10 mouse cellular contexts compared by ENCODE assay signal in genomic region chr10:62049782-62050192, GRCm38 (mm10).
DNase-seq lines count a peak whose midpoint lies in the region; ATAC-seq and TF ChIP-seq lines count a peak whose summit lies in the region.
"Had no signal": no experiment of that assay in that cellular context is flagged by ENCODE, and none has a peak within 500 bp of the region (broad histone marks: within the 10 kb centered on the region; RNA-seq: fewer than 3 reads in every experiment).

No protein-coding gene starts in this region.

- H3K4me1 ChIP-seq in midbrain, embryonic 11.5 days (ENCODE audit: control insufficient read depth, insufficient read depth, low read length), result no peaks in the 10 kb centered on the region
- no peaks in the 10 kb centered on the region for H3K4me1 ChIP-seq in midbrain, embryonic 15.5 days
- H3K4me1 ChIP-seq in heart, embryonic 14.5 days (ENCODE audit: control insufficient read depth in 2 of 2, insufficient read depth in 2 of 2, low read length in 2 of 2), result peaks cover 9 to 12% of the 10 kb centered on the region in 2 experiments
- no peaks in the 10 kb centered on the region for H3K4me1 ChIP-seq in liver, postnatal 0 days (ENCODE audit: insufficient read depth)
- H3K4me1 ChIP-seq in hindbrain, postnatal 0 days (ENCODE audit: insufficient read depth, low read length), result no peaks in the 10 kb centered on the region
- H3K4me1 ChIP-seq: midbrain, embryonic 12.5 days had no signal

- peak; percentile 56 for DNase-seq in midbrain, embryonic 11.5 days (ENCODE audit: low spot score, missing footprints)
- peak; percentile 74 to 75 for DNase-seq in kidney, postnatal 25 days
- DNase-seq in frontal cortex, postnatal 10 days (ENCODE audit: low spot score in 2 of 2), result no peak
- no peak for DNase-seq in liver, postnatal 0 days
- DNase-seq in hindbrain, postnatal 0 days (ENCODE audit: low spot score), result no peak
- no peak for DNase-seq in cerebellum, postnatal 4 days (ENCODE audit: low spot score in 2 of 2)
- DNase-seq: cerebellum, postnatal 36 days had no signal

- ATAC-seq in midbrain, embryonic 11.5 days (ENCODE audit: low FRiP score), result no peak
- ATAC-seq in midbrain, embryonic 15.5 days (replicated peaks), result no peak
- ATAC-seq in heart, embryonic 14.5 days (ENCODE audit: insufficient number of reproducible peaks, insufficient read depth, low FRiP score, low read depth), result peak; percentile 82
- ATAC-seq in liver, postnatal 0 days, result no peak
- no peak for ATAC-seq in hindbrain, postnatal 0 days

- H3K9me3 ChIP-seq in midbrain, embryonic 11.5 days (ENCODE audit: control insufficient read depth, low read length), result no peaks in the 10 kb centered on the region
- no peaks in the 10 kb centered on the region for H3K9me3 ChIP-seq in midbrain, embryonic 15.5 days
- peaks cover 4% of the 10 kb centered on the region; the same call in 1 of the 2 replicates for H3K9me3 ChIP-seq in heart, embryonic 14.5 days (ENCODE audit: control insufficient read depth, low read length)
- no peaks in the 10 kb centered on the region for H3K9me3 ChIP-seq in liver, postnatal 0 days (ENCODE audit: low read length)
- no peaks in the 10 kb centered on the region for H3K9me3 ChIP-seq in hindbrain, postnatal 0 days (ENCODE audit: low read length)
- H3K9me3 ChIP-seq: midbrain, embryonic 12.5 days had no signal

- H3K36me3 ChIP-seq in midbrain, embryonic 11.5 days (ENCODE audit: control insufficient read depth, insufficient read depth, low read length), result no peaks in the 10 kb centered on the region
- no peaks in the 10 kb centered on the region for H3K36me3 ChIP-seq in midbrain, embryonic 15.5 days (replicated peaks)
- H3K36me3 ChIP-seq in heart, embryonic 14.5 days (ENCODE audit: control insufficient read depth, insufficient read depth, low read length), result no peaks in the 10 kb centered on the region
- no peaks in the 10 kb centered on the region for H3K36me3 ChIP-seq in liver, postnatal 0 days (replicated peaks; ENCODE audit: insufficient read depth, low read length)
- H3K36me3 ChIP-seq in hindbrain, postnatal 0 days (ENCODE audit: insufficient read depth, low read length), result no peaks in the 10 kb centered on the region
- H3K36me3 ChIP-seq: midbrain, embryonic 12.5 days had no signal

- no peak for TF ChIP-seq CTCF in liver, postnatal 0 days (IDR thresholded peaks at IDR 0.05; ENCODE audit: low read depth)
- no peak for TF ChIP-seq CTCF in hindbrain, postnatal 0 days (IDR thresholded peaks at IDR 0.05; ENCODE audit: low read depth)

- H3K27ac ChIP-seq in midbrain, embryonic 11.5 days (ENCODE audit: low read depth, low read length), result no peak overlapping the region
- no peak overlapping the region for H3K27ac ChIP-seq in midbrain, embryonic 15.5 days
- H3K27ac ChIP-seq in heart, embryonic 14.5 days (replicated peaks in 1 of 2; ENCODE audit: control insufficient read depth in 1 of 2, insufficient read depth in 1 of 2, low read depth in 2 of 2, low read length in 2 of 2), result peak overlapping the region; percentile 72 to 76
- no peak overlapping the region for H3K27ac ChIP-seq in liver, postnatal 0 days (ENCODE audit: low read depth)
- no peak overlapping the region for H3K27ac ChIP-seq in hindbrain, postnatal 0 days
- H3K27ac ChIP-seq: midbrain, embryonic 12.5 days had no signal

- no peaks in the 10 kb centered on the region for H3K27me3 ChIP-seq in midbrain, embryonic 11.5 days (ENCODE audit: control insufficient read depth, insufficient read depth, low read length)
- no peaks in the 10 kb centered on the region for H3K27me3 ChIP-seq in midbrain, embryonic 15.5 days (replicated peaks)
- no peaks in the 10 kb centered on the region for H3K27me3 ChIP-seq in heart, embryonic 14.5 days (ENCODE audit: control insufficient read depth, insufficient read depth, low read length)
- H3K27me3 ChIP-seq in liver, postnatal 0 days (ENCODE audit: insufficient read depth, low read length), result no peaks in the 10 kb centered on the region
- no peaks in the 10 kb centered on the region for H3K27me3 ChIP-seq in hindbrain, postnatal 0 days (ENCODE audit: insufficient read depth, low read length)
- H3K27me3 ChIP-seq: midbrain, embryonic 12.5 days had no signal

- 43% methylated on average over 2 of the region's 3 CpGs for whole genome bisulfite sequencing in midbrain, embryonic 11.5 days
- WGBS in midbrain, embryonic 15.5 days, result 47% methylated on average over 2 of the region's 3 CpGs
- 0% methylated on average over 3 of the region's 3 CpGs for WGBS in heart, embryonic 14.5 days
- whole genome bisulfite sequencing in liver, postnatal 0 days (ENCODE audit: insufficient replicate concordance), result 19% methylated on average over 2 of the region's 3 CpGs
- WGBS in hindbrain, postnatal 0 days, result 45% methylated on average over 2 of the region's 3 CpGs

- no peak overlapping the region for H3K4me2 ChIP-seq in midbrain, embryonic 11.5 days
- H3K4me2 ChIP-seq in midbrain, embryonic 15.5 days, result no peak overlapping the region
- no peak overlapping the region for H3K4me2 ChIP-seq in heart, embryonic 14.5 days (ENCODE audit: low read length)
- H3K4me2 ChIP-seq in liver, postnatal 0 days (ENCODE audit: low read depth, low read length), result no peak overlapping the region
- H3K4me2 ChIP-seq in hindbrain, postnatal 0 days (ENCODE audit: low read depth, low read length), result no peak overlapping the region
- H3K4me2 ChIP-seq: midbrain, embryonic 12.5 days had no signal

- TF ChIP-seq EP300 in liver, postnatal 0 days (IDR thresholded peaks at IDR 0.05; ENCODE audit: low read depth), result no peak

- H3K4me3 ChIP-seq in midbrain, embryonic 11.5 days (ENCODE audit: low read depth, low read length), result no peak overlapping the region
- no peak overlapping the region for H3K4me3 ChIP-seq in midbrain, embryonic 15.5 days
- no peak overlapping the region for H3K4me3 ChIP-seq in heart, embryonic 14.5 days (ENCODE audit: control insufficient read depth in 1 of 2, insufficient read depth in 1 of 2, low read depth in 1 of 2, low read length in 2 of 2)
- H3K4me3 ChIP-seq in liver, postnatal 0 days (ENCODE audit: low read depth, low read length), result no peak overlapping the region
- H3K4me3 ChIP-seq in hindbrain, postnatal 0 days (ENCODE audit: low read length), result no peak overlapping the region
- H3K4me3 ChIP-seq: midbrain, embryonic 12.5 days had no signal

- no peak overlapping the region for H3K9ac ChIP-seq in midbrain, embryonic 11.5 days (ENCODE audit: low read length)
- no peak overlapping the region for H3K9ac ChIP-seq in midbrain, embryonic 15.5 days
- H3K9ac ChIP-seq in heart, embryonic 14.5 days (ENCODE audit: low read length), result no peak overlapping the region
- H3K9ac ChIP-seq in liver, postnatal 0 days (replicated peaks), result no peak overlapping the region
- H3K9ac ChIP-seq in hindbrain, postnatal 0 days (replicated peaks; ENCODE audit: low read length), result no peak overlapping the region
- H3K9ac ChIP-seq: midbrain, embryonic 12.5 days had no signal

Comparison
In these comparisons a context has a peak if more than half of its experiments do, and no peak if none do; other contexts are left out.
1. DNase-seq: peak in midbrain, embryonic 11.5 days (single experiment) and kidney, postnatal 25 days (2 of 2); none in frontal cortex, postnatal 10 days (0 of 2), liver, postnatal 0 days (single experiment), hindbrain, postnatal 0 days (single experiment) and cerebellum, postnatal 4 days (0 of 2).
2. H3K27ac ChIP-seq: peak in heart, embryonic 14.5 days (2 of 2); none in midbrain, embryonic 11.5 days (single experiment), midbrain, embryonic 15.5 days (single experiment), liver, postnatal 0 days (single experiment) and hindbrain, postnatal 0 days (single experiment).